Mouse (Mus musculus) limb, embryonic 14.5 days (tissue): Measurements from ENCODE around the gene Fcmr. TPM values are rescaled to one million over a fixed set of nuclear protein-coding genes. Genes with fewer than 3 reads are reported as not detected.

Experiments used
- ATAC-seq: fragments of 200-750 bp; cut with Nextera tagmentation; 2 replicates; pipeline ENCODE4 v1.8.0; 2017; ENCODE audit warnings: low read depth, moderate number of reproducible peaks, moderate TSS enrichment; ENCODE audit not compliant: low FRiP score
- DNase-seq: peaks from one replicate; pipeline ENCODE4 v3.0.0-alpha.2; 2015; ENCODE audit warnings: low spot score
- H3K27ac ChIP-seq: fragments of 300-500 bp; sonication (generic); replicated peaks from 2 replicates; pipeline ENCODE4 v1.5.1; 2014; ENCODE audit warnings: low read depth, mild to moderate bottlenecking, low read length, moderate library complexity, mixed read lengths
- H3K27me3 ChIP-seq: fragments of 300-500 bp; sonication (generic); 2 replicates; pipeline ENCODE4 v1.6.1; 2014; ENCODE audit warnings: low read length, mixed read lengths; ENCODE audit not compliant: control insufficient read depth, insufficient read depth
- H3K36me3 ChIP-seq: fragments of 300-500 bp; sonication (generic); 2 replicates; pipeline ENCODE4 v1.6.1; 2014; ENCODE audit warnings: mild to moderate bottlenecking, low read length, moderate library complexity, mixed read lengths; ENCODE audit not compliant: control insufficient read depth, insufficient read depth
- H3K4me1 ChIP-seq: fragments of 300-500 bp; sonication (generic); 2 replicates; pipeline ENCODE4 v1.6.1; 2014; ENCODE audit warnings: antibody characterized with exemption, low read length, mixed read lengths; ENCODE audit not compliant: control insufficient read depth, insufficient read depth
- H3K4me2 ChIP-seq: fragments of 300-500 bp; sonication (generic); replicated peaks from 2 replicates; pipeline ENCODE4 v1.6.1; 2014; ENCODE audit warnings: low read depth, mild to moderate bottlenecking, low read length, moderate library complexity; ENCODE audit not compliant: severe bottlenecking
- H3K4me3 ChIP-seq: fragments of 300-500 bp; sonication (generic); replicated peaks from 2 replicates; pipeline ENCODE4 v1.5.1; 2014; ENCODE audit warnings: low read length
- H3K9ac ChIP-seq: fragments of 300-500 bp; sonication (generic); 2 replicates; pipeline ENCODE4 v1.6.1; 2014; ENCODE audit warnings: mild to moderate bottlenecking, low read depth, low read length, moderate library complexity; ENCODE audit not compliant: severe bottlenecking
- H3K9me3 ChIP-seq: fragments of 300-500 bp; sonication (generic); 2 replicates; pipeline ENCODE4 v1.6.1; 2016; ENCODE audit warnings: low read length; ENCODE audit not compliant: control insufficient read depth
- POLR2A ChIP-seq: fragments of 200-500 bp; IDR thresholded peaks from 2 replicates; pipeline ENCODE4 v1.8.0; 2012; ENCODE audit warnings: inconsistent platforms, mild to moderate bottlenecking, moderate library complexity, borderline replicate concordance; ENCODE audit not compliant: insufficient read depth, insufficient read length; ENCODE audit errors: extremely low read depth
- WGBS: fragments of 180-500 bp; shearing (Covaris S2); extraction: QIAGEN DNeasy Blood & Tissue Kit; methylation state at CpG from one replicate; pipeline ENCODE4 v1.1.7; 2014; 5-methylcytosine and 5-hydroxymethylcytosine counted together
- polyA plus RNA-seq, 2 experiments: library from polyadenylated mRNA; depleted of rRNA in 1 of 2; stranded (reverse) in 1 of 2; unstranded in 1 of 2; fragments of >200 nt; fragmentation: Nextera tagmentation in 1 of 2; extraction: Ambion mirVana in 1 of 2; gene quantifications; 2 replicates each; pipeline versions ENCODE4 v1.2.1 to v1.2.3; 2012 to 2014

The Fcmr gene
- polyA plus RNA-seq, 2 experiments: not detected

GRCm38 (mm10) chr1:130826448-130826847 is 39.0 kb upstream of the Fcmr start, which contains the start of gene Pigr:
Gene Pigr, plus strand, starts transcription at chr1:130826684.
- no peak within 1 kb of the TSS for H3K27ac ChIP-seq
- ATAC-seq (no peak), DNase-seq (no peak)
- no peaks in the 10 kb centered on the region for H3K9me3 ChIP-seq
- no peak within 1 kb of the TSS for H3K4me3 ChIP-seq
- no peaks in the 10 kb centered on the region for H3K4me1 ChIP-seq
- H3K36me3 ChIP-seq: no peaks in the 10 kb centered on the region
- H3K4me2 ChIP-seq: no peak within 1 kb of the TSS
- no peak for TF ChIP-seq POLR2A
- WGBS: 88% methylated on average over 5 of the region's 5 CpGs
- H3K27me3 ChIP-seq: no peaks in the 10 kb centered on the region
- no peak within 1 kb of the TSS for H3K9ac ChIP-seq

GRCm38 (mm10) chr1:130828656-130829055 is 36.8 kb upstream of the Fcmr start:
- no peak overlapping the region for H3K27ac ChIP-seq
- no peak for TF ChIP-seq POLR2A
- ATAC-seq (no peak), DNase-seq (no peak)
- no peaks in the 10 kb centered on the region for H3K27me3 ChIP-seq
- WGBS: 86% methylated on average over 4 of the region's 4 CpGs
- H3K4me3 ChIP-seq: no peak overlapping the region
- no peak overlapping the region for H3K9ac ChIP-seq
- no peaks in the 10 kb centered on the region for H3K4me1 ChIP-seq
- H3K4me2 ChIP-seq: no peak overlapping the region
- H3K36me3 ChIP-seq: no peaks in the 10 kb centered on the region
- no peaks in the 10 kb centered on the region for H3K9me3 ChIP-seq

DNA sequence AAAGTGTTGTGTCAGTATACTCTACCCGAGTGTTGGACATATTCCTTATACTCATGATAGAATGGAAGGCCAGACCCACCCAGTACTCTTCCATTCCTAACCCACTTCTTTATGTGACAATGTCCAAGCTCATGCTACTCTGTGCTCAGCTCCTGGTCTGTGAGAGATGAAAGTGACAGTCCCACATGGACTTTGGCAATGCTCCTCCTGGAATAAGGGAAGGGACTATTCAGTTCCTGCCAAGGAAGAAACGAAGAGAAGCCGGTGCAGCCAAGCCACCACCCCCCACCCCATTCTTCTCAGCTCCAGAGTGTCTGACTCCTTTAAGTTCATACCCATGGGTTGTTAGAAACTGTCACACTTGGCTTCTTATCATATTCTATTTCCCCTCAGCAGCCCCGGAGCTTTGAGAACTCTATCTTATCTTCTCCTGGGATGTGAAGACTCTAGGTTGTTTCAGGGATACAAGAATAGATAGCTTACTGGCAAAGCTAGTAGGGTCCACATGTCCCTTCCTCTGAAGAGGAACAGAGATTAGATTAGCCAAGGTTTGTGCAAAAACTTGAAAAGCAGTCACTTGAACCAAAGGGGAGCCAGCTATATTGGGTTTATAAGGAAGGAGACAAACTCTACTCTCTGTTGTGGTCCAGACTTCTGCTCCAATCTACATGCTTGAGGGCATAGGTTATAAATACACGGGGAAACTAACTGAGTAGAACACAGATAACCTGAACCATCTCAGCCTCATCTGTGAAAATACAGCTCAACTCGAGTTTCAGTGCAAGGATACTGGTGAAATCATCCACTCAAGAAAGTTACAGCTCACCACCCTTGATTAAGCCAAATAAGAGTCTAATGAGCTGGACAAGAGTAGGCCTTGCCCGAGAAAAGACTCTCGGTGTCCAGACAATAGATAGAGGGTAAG is 35.3 kb upstream of the Fcmr start:
- DNase-seq (no peak), ATAC-seq (no peak)
- H3K9me3 ChIP-seq: no peaks in the 10 kb centered on the region
- no peaks in the 10 kb centered on the region for H3K27me3 ChIP-seq
- H3K27ac ChIP-seq: no peak overlapping the region
- TF ChIP-seq POLR2A: no peak
- H3K4me3 ChIP-seq: no peak overlapping the region
- no peak overlapping the region for H3K9ac ChIP-seq
- H3K4me2 ChIP-seq: no peak overlapping the region
- no peaks in the 10 kb centered on the region for H3K36me3 ChIP-seq
- H3K4me1 ChIP-seq: no peaks in the 10 kb centered on the region
- 81% methylated on average over 8 of the region's 8 CpGs for WGBS

GRCm38 (mm10) chr1:130832230-130833149 is 33.0 kb upstream of the Fcmr start:
- no peak for DNase-seq
- H3K9ac ChIP-seq: no peak overlapping the region
- H3K27ac ChIP-seq: no peak overlapping the region
- no peaks in the 10 kb centered on the region for H3K9me3 ChIP-seq
- WGBS: 63% methylated on average over 5 of the region's 5 CpGs
- H3K4me3 ChIP-seq: no peak overlapping the region
- no peak overlapping the region for H3K4me2 ChIP-seq
- H3K4me1 ChIP-seq: no peaks in the 10 kb centered on the region
- H3K36me3 ChIP-seq: no peaks in the 10 kb centered on the region
- TF ChIP-seq POLR2A: no peak
- H3K27me3 ChIP-seq: no peaks in the 10 kb centered on the region
- ATAC-seq: no peak
